ENCODE assay signal across 12 mouse cellular contexts in genomic region chr2:179792426-179793133, GRCm38 (mm10).
DNase-seq lines count a peak whose midpoint lies in the region; ATAC-seq and TF ChIP-seq lines count a peak whose summit lies in the region.
"Had no signal": no experiment of that assay in that cellular context is flagged by ENCODE, and none has a peak within 500 bp of the region (broad histone marks: within the 10 kb centered on the region; RNA-seq: fewer than 3 reads in every experiment).

No protein-coding gene starts in this region.

- peaks cover 38% of the 10 kb centered on the region for H3K4me1 ChIP-seq in heart, embryonic 10.5 days
- H3K4me1 ChIP-seq in lung, embryonic 16.5 days (replicated peaks; ENCODE audit: control insufficient read depth, insufficient read depth, low read length), result peaks cover 4% of the 10 kb centered on the region; the same call in 1 of the 2 replicates
- H3K4me1 ChIP-seq in lung, adult 2 months (ENCODE audit: control insufficient read depth, insufficient read depth, low read length), result no peaks in the 10 kb centered on the region
- peaks cover 10% of the 10 kb centered on the region for H3K4me1 ChIP-seq in limb, embryonic 14.5 days (ENCODE audit: control insufficient read depth, insufficient read depth, low read length)
- no peaks in the 10 kb centered on the region for H3K4me1 ChIP-seq in hindbrain, embryonic 11.5 days (replicated peaks; ENCODE audit: control insufficient read depth, insufficient read depth, low read length)
- H3K4me1 ChIP-seq: liver, embryonic 13.5 days had no signal

- no peak overlapping the region for H3K4me3 ChIP-seq in heart, embryonic 10.5 days
- no peak overlapping the region for H3K4me3 ChIP-seq in lung, embryonic 16.5 days (ENCODE audit: low read length)
- H3K4me3 ChIP-seq in lung, adult 2 months (replicated peaks; ENCODE audit: extremely low read depth, low read depth, low read length), result no peak overlapping the region
- H3K4me3 ChIP-seq in limb, embryonic 14.5 days (replicated peaks; ENCODE audit: low read length), result no peak overlapping the region
- no peak overlapping the region for H3K4me3 ChIP-seq in hindbrain, embryonic 11.5 days (ENCODE audit: low read depth, low read length)
- H3K4me3 ChIP-seq: liver, embryonic 13.5 days had no signal

- no peak overlapping the region for H3K9ac ChIP-seq in lung, embryonic 16.5 days (ENCODE audit: low read length)
- no peak overlapping the region for H3K9ac ChIP-seq in limb, embryonic 14.5 days (ENCODE audit: low read depth, low read length, severe bottlenecking)
- no peak overlapping the region for H3K9ac ChIP-seq in hindbrain, embryonic 11.5 days (ENCODE audit: low read depth, low read length)
- H3K9ac ChIP-seq: liver, embryonic 13.5 days had no signal

- TF ChIP-seq POLR2A in lung, adult 2 months (IDR thresholded peaks at IDR 0.05; ENCODE audit: borderline replicate concordance, extremely low read depth, low read depth, low read length), result no peak
- no peak for TF ChIP-seq POLR2A in limb, embryonic 14.5 days (IDR thresholded peaks at IDR 0.05; ENCODE audit: borderline replicate concordance, extremely low read depth, insufficient read depth, insufficient read length)

- H3K9me3 ChIP-seq in heart, embryonic 10.5 days, result no peaks in the 10 kb centered on the region
- H3K9me3 ChIP-seq in lung, embryonic 16.5 days (ENCODE audit: control insufficient read depth, low read length), result no peaks in the 10 kb centered on the region
- H3K9me3 ChIP-seq in limb, embryonic 14.5 days (ENCODE audit: control insufficient read depth, low read length), result no peaks in the 10 kb centered on the region
- no peaks in the 10 kb centered on the region for H3K9me3 ChIP-seq in hindbrain, embryonic 11.5 days (ENCODE audit: control insufficient read depth, low read length)
- H3K9me3 ChIP-seq: liver, embryonic 13.5 days had no signal

- peak overlapping the region; percentile 72 for H3K27ac ChIP-seq in heart, embryonic 10.5 days
- H3K27ac ChIP-seq in lung, embryonic 16.5 days (ENCODE audit: low read length), result peak overlapping the region; percentile 62
- H3K27ac ChIP-seq in limb, embryonic 14.5 days (replicated peaks; ENCODE audit: low read depth, low read length), result no peak overlapping the region
- no peak overlapping the region for H3K27ac ChIP-seq in hindbrain, embryonic 11.5 days (ENCODE audit: low read depth, low read length)
- H3K27ac ChIP-seq: liver, embryonic 13.5 days had no signal

- no peaks in the 10 kb centered on the region for H3K36me3 ChIP-seq in heart, embryonic 10.5 days
- no peaks in the 10 kb centered on the region for H3K36me3 ChIP-seq in lung, embryonic 16.5 days (ENCODE audit: control insufficient read depth, insufficient read depth, low read length)
- H3K36me3 ChIP-seq in limb, embryonic 14.5 days (ENCODE audit: control insufficient read depth, insufficient read depth, low read length), result no peaks in the 10 kb centered on the region
- no peaks in the 10 kb centered on the region for H3K36me3 ChIP-seq in hindbrain, embryonic 11.5 days (ENCODE audit: control insufficient read depth, insufficient read depth, low read length)
- H3K36me3 ChIP-seq: liver, embryonic 13.5 days had no signal

- peak; percentile 84 for ATAC-seq in lung, embryonic 16.5 days (ENCODE audit: low read depth)
- peak; percentile 20; the same call in 1 of the 2 replicates for ATAC-seq in limb, embryonic 14.5 days (ENCODE audit: low FRiP score, low read depth)
- no peak for ATAC-seq in hindbrain, embryonic 11.5 days (ENCODE audit: low FRiP score)

- no peaks in the 10 kb centered on the region for H3K27me3 ChIP-seq in heart, embryonic 10.5 days (ENCODE audit: insufficient read depth, poor library complexity, severe bottlenecking)
- H3K27me3 ChIP-seq in lung, embryonic 16.5 days (ENCODE audit: control insufficient read depth, insufficient read depth, low read depth, low read length), result no peaks in the 10 kb centered on the region
- H3K27me3 ChIP-seq in limb, embryonic 14.5 days (ENCODE audit: control insufficient read depth, insufficient read depth, low read length), result no peaks in the 10 kb centered on the region
- no peaks in the 10 kb centered on the region for H3K27me3 ChIP-seq in hindbrain, embryonic 11.5 days (ENCODE audit: control insufficient read depth, insufficient read depth, low read length)
- H3K27me3 ChIP-seq: liver, embryonic 13.5 days had no signal

- H3K4me2 ChIP-seq in lung, embryonic 16.5 days (ENCODE audit: low read depth, low read length), result no peak overlapping the region
- no peak overlapping the region for H3K4me2 ChIP-seq in limb, embryonic 14.5 days (replicated peaks; ENCODE audit: low read depth, low read length, severe bottlenecking)
- H3K4me2 ChIP-seq in hindbrain, embryonic 11.5 days (replicated peaks; ENCODE audit: low read depth, low read length), result no peak overlapping the region
- H3K4me2 ChIP-seq: liver, embryonic 13.5 days had no signal

- 35% methylated on average over 13 of the region's 13 CpGs for WGBS in heart, embryonic 10.5 days
- WGBS in lung, embryonic 16.5 days, result 36% methylated on average over 13 of the region's 13 CpGs
- 58% methylated on average over 13 of the region's 13 CpGs for WGBS in lung, adult 2 months
- 22% methylated on average over 13 of the region's 13 CpGs for WGBS in limb, embryonic 14.5 days
- WGBS in hindbrain, embryonic 11.5 days, result 58% methylated on average over 13 of the region's 13 CpGs

- no peak for DNase-seq in heart, embryonic 10.5 days (ENCODE audit: low spot score)
- DNase-seq in heart, postnatal 4 days, result no peak
- no peak for DNase-seq in lung, adult 2 months
- peak; percentile 38 for DNase-seq in embryo, embryonic 11 days
- peak; percentile 15 for DNase-seq in limb, embryonic 14.5 days (ENCODE audit: low spot score)
- no peak for DNase-seq in urinary bladder, adult 2 months (ENCODE audit: low spot score)
- no peak for DNase-seq in hindbrain, embryonic 11.5 days (ENCODE audit: low spot score)
- DNase-seq: cerebellum, postnatal 25 days; kidney, postnatal 10 days; liver, embryonic 13.5 days; thymus, postnatal 36 days had no signal

- no peak for TF ChIP-seq CTCF in lung, adult 2 months (IDR thresholded peaks at IDR 0.05; ENCODE audit: insufficient read depth, low read length)

Comparison
In these comparisons a context has a peak if more than half of its experiments do, and no peak if none do; other contexts are left out.
1. DNase-seq: peak in embryo, embryonic 11 days (single experiment) and limb, embryonic 14.5 days (single experiment); none in heart, embryonic 10.5 days (single experiment), heart, postnatal 4 days (single experiment), lung, adult 2 months (single experiment), urinary bladder, adult 2 months (single experiment) and hindbrain, embryonic 11.5 days (single experiment).
2. H3K27ac ChIP-seq: peak in heart, embryonic 10.5 days (single experiment) and lung, embryonic 16.5 days (single experiment); none in limb, embryonic 14.5 days (single experiment) and hindbrain, embryonic 11.5 days (single experiment).